Mouse (Mus musculus): ENCODE data around the gene Abhd8. TPM values are rescaled to one million over a fixed set of nuclear protein-coding genes. Genes with fewer than 3 reads are reported as not detected.

The Abhd8 gene
- total and polyA plus RNA-seq, 2 experiments from 2014 or later = 205 to 323 TPM

- H3K4me1 ChIP-seq (ENCODE audit: insufficient read depth, low read length) = no peaks in the 10 kb centered on the region
- no peak overlapping the region for H3K4me2 ChIP-seq (ENCODE audit: low read depth, low read length, poor library complexity, severe bottlenecking)
- DNase-seq (ENCODE audit: low spot score) (no peak), ATAC-seq (ENCODE audit: low FRiP score) (no peak)
- no peaks in the 10 kb centered on the region for H3K36me3 ChIP-seq (ENCODE audit: insufficient read depth, low read length)
- no peak overlapping the region for H3K9ac ChIP-seq (replicated peaks; ENCODE audit: low read length, poor library complexity, severe bottlenecking)
- no peaks in the 10 kb centered on the region for H3K27me3 ChIP-seq (ENCODE audit: insufficient read depth, low read length)
- no peak overlapping the region for H3K4me3 ChIP-seq (ENCODE audit: low read depth, low read length)
- no peak overlapping the region for H3K27ac ChIP-seq (ENCODE audit: low read depth, low read length)
- H3K9me3 ChIP-seq (ENCODE audit: low read length) = no peaks in the 10 kb centered on the region
- TF ChIP-seq CTCF (IDR thresholded peaks at IDR 0.05) = no peak
Measured at GRCm38 (mm10) chr8:71422121-71422520, 41.3 kb downstream of the Abhd8 start.

- Histone ChIP-seq H3K27me3 (ENCODE audit: insufficient read depth, low read length) (no peaks in the 10 kb centered on the region), H3K4me1 (ENCODE audit: insufficient read depth, low read length) (no peaks in the 10 kb centered on the region), H3K27ac (ENCODE audit: low read depth, low read length) (no peak overlapping the region), H3K4me3 (ENCODE audit: low read depth, low read length) (no peak overlapping the region), H3K9me3 (ENCODE audit: low read length) (no peaks in the 10 kb centered on the region), H3K36me3 (ENCODE audit: insufficient read depth, low read length) (no peaks in the 10 kb centered on the region), H3K4me2 (ENCODE audit: low read depth, low read length, poor library complexity, severe bottlenecking) (no peak overlapping the region), H3K9ac (replicated peaks; ENCODE audit: low read length, poor library complexity, severe bottlenecking) (no peak overlapping the region)
- no peak for TF ChIP-seq CTCF (IDR thresholded peaks at IDR 0.05)
- ATAC-seq (ENCODE audit: low FRiP score) (no peak), DNase-seq (ENCODE audit: low spot score) (no peak)
- WGBS = 44% methylated on average over 11 of the region's 11 CpGs
Measured at GRCm38 (mm10) chr8:71411535-71412273, 51.8 kb downstream of the Abhd8 start.

DNA sequence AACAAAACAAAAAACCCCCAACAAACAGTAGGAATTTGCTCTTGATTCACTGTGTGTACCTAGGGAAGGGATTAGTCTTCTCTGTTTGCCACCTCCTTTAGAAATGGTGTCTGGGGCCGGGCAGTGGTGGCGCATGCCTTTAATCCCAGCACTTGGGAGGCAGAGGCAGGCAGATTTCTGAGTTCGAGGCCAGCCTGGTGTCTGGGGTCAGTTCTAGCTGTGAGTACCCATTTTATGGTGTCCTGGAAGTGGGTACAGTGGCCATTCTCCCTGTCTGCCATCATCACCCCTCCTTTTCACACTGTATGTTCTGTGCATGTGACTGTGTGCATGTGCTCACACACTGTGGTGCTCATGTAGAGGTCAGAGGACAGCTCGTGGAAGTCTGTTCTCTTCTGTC is 55.2 kb downstream of the Abhd8 start:
- TF ChIP-seq CTCF (IDR thresholded peaks at IDR 0.05) = no peak
- Histone ChIP-seq H3K4me1 (ENCODE audit: insufficient read depth, low read length) (no peaks in the 10 kb centered on the region), H3K9ac (replicated peaks; ENCODE audit: low read length, poor library complexity, severe bottlenecking) (no peak overlapping the region), H3K27ac (ENCODE audit: low read depth, low read length) (no peak overlapping the region), H3K36me3 (ENCODE audit: insufficient read depth, low read length) (no peaks in the 10 kb centered on the region), H3K4me3 (ENCODE audit: low read depth, low read length) (no peak overlapping the region), H3K27me3 (ENCODE audit: insufficient read depth, low read length) (no peaks in the 10 kb centered on the region), H3K9me3 (ENCODE audit: low read length) (no peaks in the 10 kb centered on the region), H3K4me2 (ENCODE audit: low read depth, low read length, poor library complexity, severe bottlenecking) (no peak overlapping the region)
- no peak for ATAC-seq (ENCODE audit: low FRiP score)
- DNase-seq (ENCODE audit: low spot score) = no peak
- 96% methylated on average over 4 of the region's 4 CpGs for WGBS

GRCm38 (mm10) chr8:71407441-71407840 is 56.0 kb downstream of the Abhd8 start:
- H3K4me2 ChIP-seq (ENCODE audit: low read depth, low read length, poor library complexity, severe bottlenecking) = no peak overlapping the region
- H3K4me3 ChIP-seq (ENCODE audit: low read depth, low read length) = no peak overlapping the region
- H3K4me1 ChIP-seq (ENCODE audit: insufficient read depth, low read length) = no peaks in the 10 kb centered on the region
- H3K9ac ChIP-seq (replicated peaks; ENCODE audit: low read length, poor library complexity, severe bottlenecking) = no peak overlapping the region
- no peak overlapping the region for H3K27ac ChIP-seq (ENCODE audit: low read depth, low read length)
- no peak for TF ChIP-seq CTCF (IDR thresholded peaks at IDR 0.05)
- 94% methylated on average over 14 of the region's 14 CpGs for WGBS
- DNase-seq (ENCODE audit: low spot score) (no peak), ATAC-seq (ENCODE audit: low FRiP score) (no peak)
- H3K9me3 ChIP-seq (ENCODE audit: low read length) = no peaks in the 10 kb centered on the region
- H3K27me3 ChIP-seq (ENCODE audit: insufficient read depth, low read length) = no peaks in the 10 kb centered on the region
- no peaks in the 10 kb centered on the region for H3K36me3 ChIP-seq (ENCODE audit: insufficient read depth, low read length)

Other genes with a start within 250 kb of the Abhd8 start
- 32.3 and 58.1 TPM in 2 replicates for gene Myo9b, start 190.9 kb downstream of the Abhd8 start, total RNA-seq (2014; rRNA removed)
- 6.9 and 7.6 TPM in 2 replicates for gene Myo9b, start 190.9 kb downstream of the Abhd8 start, polyA plus RNA-seq (2015; fragmentation: Nextera tagmentation; extraction: Ambion mirVana)
- gene Haus8, start 190.7 kb downstream of the Abhd8 start, total RNA-seq (2014; rRNA removed) = 26.2 and 27.8 TPM in 2 replicates
- gene Haus8, start 190.7 kb downstream of the Abhd8 start, polyA plus RNA-seq (2015; fragmentation: Nextera tagmentation; extraction: Ambion mirVana) = 46.2 and 49.6 TPM in 2 replicates
- 131 and 140 TPM in 2 replicates for gene Use1, start 96.8 kb downstream of the Abhd8 start, total RNA-seq (2014; rRNA removed)
- gene Use1, start 96.8 kb downstream of the Abhd8 start, polyA plus RNA-seq (2015; fragmentation: Nextera tagmentation; extraction: Ambion mirVana) = 132 and 136 TPM in 2 replicates
- gene Ocel1, start 92.4 kb downstream of the Abhd8 start, total RNA-seq (2014; rRNA removed) = 9.4 and 10.5 TPM in 2 replicates
- 5.4 and 5.5 TPM in 2 replicates for gene Ocel1, start 92.4 kb downstream of the Abhd8 start, polyA plus RNA-seq (2015; fragmentation: Nextera tagmentation; extraction: Ambion mirVana)
- 95.6 and 106 TPM in 2 replicates for gene Nr2f6, start 81.7 kb downstream of the Abhd8 start, total RNA-seq (2014; rRNA removed)
- 31.1 and 32.9 TPM in 2 replicates for gene Nr2f6, start 81.7 kb downstream of the Abhd8 start, polyA plus RNA-seq (2015; fragmentation: Nextera tagmentation; extraction: Ambion mirVana)
- gene Ushbp1, start 67.9 kb downstream of the Abhd8 start, total RNA-seq (2014; rRNA removed) = 3.0 and 4.4 TPM in 2 replicates
- 3.9 and 4.3 TPM in 2 replicates for gene Ushbp1, start 67.9 kb downstream of the Abhd8 start, polyA plus RNA-seq (2015; fragmentation: Nextera tagmentation; extraction: Ambion mirVana)
- gene Babam1, start 66.8 kb downstream of the Abhd8 start, total RNA-seq (2014; rRNA removed) = 78.1 and 124 TPM in 2 replicates
- 90.2 and 98.4 TPM in 2 replicates for gene Babam1, start 66.8 kb downstream of the Abhd8 start, polyA plus RNA-seq (2015; fragmentation: Nextera tagmentation; extraction: Ambion mirVana)
- gene Ankle1, start 57.6 kb downstream of the Abhd8 start, total RNA-seq (2014; rRNA removed) = 1.2 and 2.2 TPM in 2 replicates
- 1.1 and 1.2 TPM in 2 replicates for gene Ankle1, start 57.6 kb downstream of the Abhd8 start, polyA plus RNA-seq (2015; fragmentation: Nextera tagmentation; extraction: Ambion mirVana)
- 105 and 119 TPM in 2 replicates for gene Mrpl34, start 1.3 kb upstream of the Abhd8 start, total RNA-seq (2014; rRNA removed)
- gene Mrpl34, start 1.3 kb upstream of the Abhd8 start, polyA plus RNA-seq (2015; fragmentation: Nextera tagmentation; extraction: Ambion mirVana) = 163 and 165 TPM in 2 replicates
- 187 and 211 TPM in 2 replicates for gene Dda1, start 5.5 kb upstream of the Abhd8 start, total RNA-seq (2014; rRNA removed)
- 267 and 269 TPM in 2 replicates for gene Dda1, start 5.5 kb upstream of the Abhd8 start, polyA plus RNA-seq (2015; fragmentation: Nextera tagmentation; extraction: Ambion mirVana)
- gene Ano8, start 22.3 kb upstream of the Abhd8 start, total RNA-seq (2014; rRNA removed) = 81.6 and 82.2 TPM in 2 replicates
- 5.4 and 5.6 TPM in 2 replicates for gene Ano8, start 22.3 kb upstream of the Abhd8 start, polyA plus RNA-seq (2015; fragmentation: Nextera tagmentation; extraction: Ambion mirVana)
- 28.0 and 31.5 TPM in 2 replicates for gene Gtpbp3, start 24.4 kb upstream of the Abhd8 start, total RNA-seq (2014; rRNA removed)
- 11.4 and 11.5 TPM in 2 replicates for gene Gtpbp3, start 24.4 kb upstream of the Abhd8 start, polyA plus RNA-seq (2015; fragmentation: Nextera tagmentation; extraction: Ambion mirVana)
- gene Plvap, start 48.1 kb upstream of the Abhd8 start, total RNA-seq (2014; rRNA removed) = 4.8 and 7.6 TPM in 2 replicates
- 9.0 and 10.4 TPM in 2 replicates for gene Plvap, start 48.1 kb upstream of the Abhd8 start, polyA plus RNA-seq (2015; fragmentation: Nextera tagmentation; extraction: Ambion mirVana)
- gene Ccdc194, start 62.1 kb upstream of the Abhd8 start, total RNA-seq (2014; rRNA removed) = 0.27 TPM in 1 of 2 replicates, not detected in the other
- gene Ccdc194, start 62.1 kb upstream of the Abhd8 start, polyA plus RNA-seq (2015; fragmentation: Nextera tagmentation; extraction: Ambion mirVana) = not detected in 2 replicates
- gene Bst2, start 73.8 kb upstream of the Abhd8 start, total RNA-seq (2014; rRNA removed) = 12.6 and 15.3 TPM in 2 replicates
- gene Bst2, start 73.8 kb upstream of the Abhd8 start, polyA plus RNA-seq (2015; fragmentation: Nextera tagmentation; extraction: Ambion mirVana) = 15.3 and 17.6 TPM in 2 replicates
- 77.4 and 79.2 TPM in 2 replicates for gene Mvb12a, start 79.3 kb upstream of the Abhd8 start, total RNA-seq (2014; rRNA removed)
- gene Mvb12a, start 79.3 kb upstream of the Abhd8 start, polyA plus RNA-seq (2015; fragmentation: Nextera tagmentation; extraction: Ambion mirVana) = 81.4 and 82.6 TPM in 2 replicates
- 0.11 and 0.14 TPM in 2 replicates for gene Tmem221, start 95.2 kb upstream of the Abhd8 start, total RNA-seq (2014; rRNA removed)
- gene Tmem221, start 95.2 kb upstream of the Abhd8 start, polyA plus RNA-seq (2015; fragmentation: Nextera tagmentation; extraction: Ambion mirVana) = 0.20 TPM in 1 of 2 replicates, not detected in the other
- gene Nxnl1, start 102.9 kb upstream of the Abhd8 start, total RNA-seq (2014; rRNA removed) = 0.55 TPM in 1 of 2 replicates, not detected in the other
- gene Nxnl1, start 102.9 kb upstream of the Abhd8 start, polyA plus RNA-seq (2015; fragmentation: Nextera tagmentation; extraction: Ambion mirVana) = 0.05 and 0.12 TPM in 2 replicates
- 150 and 160 TPM in 2 replicates for gene Slc27a1, start 105.2 kb upstream of the Abhd8 start, total RNA-seq (2014; rRNA removed)
- 99.7 and 110 TPM in 2 replicates for gene Slc27a1, start 105.2 kb upstream of the Abhd8 start, polyA plus RNA-seq (2015; fragmentation: Nextera tagmentation; extraction: Ambion mirVana)
- 333 and 399 TPM in 2 replicates for gene Pgls, start 128.5 kb upstream of the Abhd8 start, total RNA-seq (2014; rRNA removed)
- 293 and 300 TPM in 2 replicates for gene Pgls, start 128.5 kb upstream of the Abhd8 start, polyA plus RNA-seq (2015; fragmentation: Nextera tagmentation; extraction: Ambion mirVana)
- 5.3 and 5.9 TPM in 2 replicates for gene Fam129c, start 134.0 kb upstream of the Abhd8 start, total RNA-seq (2014; rRNA removed)
- gene Fam129c, start 134.0 kb upstream of the Abhd8 start, polyA plus RNA-seq (2015; fragmentation: Nextera tagmentation; extraction: Ambion mirVana) = 4.5 and 4.7 TPM in 2 replicates
- 104 and 106 TPM in 2 replicates for gene Colgalt1, start 147.3 kb upstream of the Abhd8 start, total RNA-seq (2014; rRNA removed)
- 62.8 TPM in 2 replicates for gene Colgalt1, start 147.3 kb upstream of the Abhd8 start, polyA plus RNA-seq (2015; fragmentation: Nextera tagmentation; extraction: Ambion mirVana)
- gene Unc13a, start 208.1 kb upstream of the Abhd8 start, total RNA-seq (2014; rRNA removed) = 69.0 and 70.8 TPM in 2 replicates
- 14.5 and 16.2 TPM in 2 replicates for gene Unc13a, start 208.1 kb upstream of the Abhd8 start, polyA plus RNA-seq (2015; fragmentation: Nextera tagmentation; extraction: Ambion mirVana)
- 9.0 and 12.3 TPM in 2 replicates for gene Jak3, start 212.6 kb upstream of the Abhd8 start, total RNA-seq (2014; rRNA removed)
- 6.4 and 7.1 TPM in 2 replicates for gene Jak3, start 212.6 kb upstream of the Abhd8 start, polyA plus RNA-seq (2015; fragmentation: Nextera tagmentation; extraction: Ambion mirVana)
- gene Insl3, start 225.6 kb upstream of the Abhd8 start, total RNA-seq (2014; rRNA removed) = not detected in 2 replicates
- gene Insl3, start 225.6 kb upstream of the Abhd8 start, polyA plus RNA-seq (2015; fragmentation: Nextera tagmentation; extraction: Ambion mirVana) = 1.2 and 2.1 TPM in 2 replicates
- gene B3gnt3, start 238.1 kb upstream of the Abhd8 start, total RNA-seq (2014; rRNA removed) = 0.24 and 1.6 TPM in 2 replicates
- 0.31 and 0.50 TPM in 2 replicates for gene B3gnt3, start 238.1 kb upstream of the Abhd8 start, polyA plus RNA-seq (2015; fragmentation: Nextera tagmentation; extraction: Ambion mirVana)

Measured in midbrain, postnatal 0 days (tissue).